Mouse (Mus musculus) ES-Bruce4 (cell line): Measurements from ENCODE around the gene Krtap15. TPM values are rescaled to one million over a fixed set of nuclear protein-coding genes. Genes with fewer than 3 reads are reported as not detected.

Experiments
- H3K27ac ChIP-seq: 2 replicates; pipeline ENCODE4 v1.5.1; 2012; ENCODE audit warnings: low read length, inconsistent platforms; ENCODE audit not compliant: insufficient read depth
- H3K27me3 ChIP-seq: 2 replicates; pipeline ENCODE4 v1.6.1; 2012; ENCODE audit warnings: mild to moderate bottlenecking, low read length, inconsistent platforms; ENCODE audit not compliant: control insufficient read depth, poor library complexity, insufficient read depth, severe bottlenecking
- H3K36me3 ChIP-seq: 2 replicates; pipeline ENCODE4 v1.6.1; 2012; ENCODE audit warnings: inconsistent platforms, mild to moderate bottlenecking, low read length, moderate library complexity; ENCODE audit not compliant: control insufficient read depth, poor library complexity, insufficient read depth, severe bottlenecking
- H3K4me1 ChIP-seq: one replicate; pipeline ENCODE4 v1.8.1; 2011; ENCODE audit warnings: low read length; ENCODE audit not compliant: control insufficient read depth, insufficient read depth
- H3K4me3 ChIP-seq: 2 replicates; pipeline ENCODE4 v1.5.1; 2011; ENCODE audit warnings: low read depth, mild to moderate bottlenecking, low read length
- H3K9ac ChIP-seq: 2 replicates; pipeline ENCODE4 v1.6.1; 2012; ENCODE audit warnings: low read depth, mild to moderate bottlenecking, inconsistent platforms; ENCODE audit not compliant: poor library complexity, severe bottlenecking
- H3K9me3 ChIP-seq: replicated peaks from 2 replicates; pipeline ENCODE4 v1.6.1; 2012; ENCODE audit warnings: mild to moderate bottlenecking, low read length, inconsistent platforms; ENCODE audit not compliant: control insufficient read depth, poor library complexity, insufficient read depth, severe bottlenecking
- CTCF ChIP-seq: IDR thresholded peaks from one replicate; pipeline ENCODE4 v1.8.1; 2011; ENCODE audit warnings: low read depth, low read length
- EP300 ChIP-seq: IDR thresholded peaks from 2 replicates; pipeline ENCODE4 v1.6.1; 2011; ENCODE audit warnings: low read depth, low read length; ENCODE audit not compliant: insufficient read depth
- POLR2A ChIP-seq: IDR thresholded peaks from one replicate; pipeline ENCODE4 v1.8.1; 2011; ENCODE audit warnings: low read length; ENCODE audit not compliant: insufficient read depth
- polyA plus RNA-seq: library from polyadenylated mRNA; stranded (reverse); fragments of >200 nt; gene quantifications from 2 replicates; pipeline ENCODE4 v1.2.4, GENCODE M21; 2011; ENCODE audit warnings: low read depth; ENCODE audit not compliant: missing spikeins, insufficient read depth, insufficient read length

The Krtap15 gene
- polyA plus RNA-seq, result not detected in 2 replicates

DNA sequence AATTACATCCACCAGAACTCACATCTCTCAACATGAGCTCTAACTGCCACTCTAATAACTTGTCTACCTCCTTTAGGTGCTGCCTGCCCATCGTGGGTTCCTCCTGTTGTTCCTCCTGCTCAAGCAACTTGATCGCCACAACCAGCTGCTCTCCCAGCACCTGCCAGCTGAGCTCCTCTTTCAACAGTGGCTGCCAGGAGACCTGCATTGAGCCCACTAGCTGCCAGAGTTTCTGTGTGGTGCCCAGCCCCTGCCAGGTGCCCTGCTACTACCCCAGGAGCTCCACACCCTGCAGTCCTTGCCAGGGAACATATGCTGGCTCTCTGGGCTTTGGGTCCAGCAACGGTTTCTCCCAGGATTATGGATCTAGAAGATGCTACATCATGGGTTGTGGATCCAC, at the start of gene Krtap15:
Gene Krtap15 (plus strand): TSS at position 150 of the 400 bp plus-strand sequence.
- H3K9ac ChIP-seq, result no peak within 1 kb of the TSS
- no peaks in the 10 kb centered on the region for H3K36me3 ChIP-seq
- TF ChIP-seq POLR2A, result no peak
- TF ChIP-seq CTCF, result no peak
- TF ChIP-seq EP300, result no peak
- H3K4me3 ChIP-seq, result no peak within 1 kb of the TSS
- H3K27ac ChIP-seq, result no peak within 1 kb of the TSS
- peaks cover 1% of the 10 kb centered on the region for H3K4me1 ChIP-seq
- H3K27me3 ChIP-seq, result no peaks in the 10 kb centered on the region
- H3K9me3 ChIP-seq, result no peaks in the 10 kb centered on the region

DNA sequence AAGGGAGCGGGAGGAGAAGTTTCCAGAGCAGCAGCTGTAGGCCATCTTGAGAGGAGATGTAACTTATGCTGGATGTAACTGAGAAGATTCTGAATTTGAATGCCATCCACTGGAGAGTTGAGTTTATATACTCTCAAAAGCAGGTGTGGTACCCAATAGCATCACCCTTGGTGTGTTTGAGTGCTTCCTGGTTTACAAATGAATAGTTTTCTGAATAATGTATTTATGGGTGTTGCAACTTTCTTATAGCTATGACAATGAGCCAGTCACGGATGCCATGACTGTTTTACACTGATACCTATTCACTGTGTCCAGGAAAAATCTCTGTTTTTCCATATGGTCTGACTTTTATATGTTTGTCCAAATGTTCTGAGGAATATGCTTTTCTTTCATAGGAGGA, 45.9 kb upstream of the Krtap15 start, which contains the start of gene 2310057N15Rik:
Gene 2310057N15Rik (minus strand): TSS at position 101 of the 400 bp plus-strand sequence.
- Histone ChIP-seq H3K27ac (no peak within 1 kb of the TSS), H3K4me3 (no peak within 1 kb of the TSS), H3K27me3 (no peaks in the 10 kb centered on the region), H3K9me3 (no peaks in the 10 kb centered on the region), H3K4me1 (no peaks in the 10 kb centered on the region), H3K36me3 (no peaks in the 10 kb centered on the region), H3K9ac (no peak within 1 kb of the TSS)
- TF ChIP-seq EP300 (no peak), CTCF (no peak), POLR2A (no peak)

DNA sequence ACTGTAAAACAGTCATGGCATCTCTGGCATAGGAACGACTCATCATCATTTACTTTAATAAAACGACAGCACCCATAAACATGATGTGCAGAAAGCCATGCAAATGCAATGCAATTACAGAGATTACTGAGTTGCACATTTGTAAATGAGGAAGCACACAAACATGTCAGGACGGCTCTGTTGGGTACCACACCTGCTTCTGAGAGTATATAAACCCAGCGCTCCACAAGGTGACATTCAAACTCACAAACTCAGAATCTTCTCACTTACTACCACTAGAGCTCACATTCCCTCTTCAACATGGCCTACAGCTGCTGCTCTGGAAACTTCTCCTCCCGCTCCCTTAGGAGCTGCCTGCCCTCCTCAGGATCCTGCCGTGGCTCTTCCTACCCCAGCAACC, 42.4 kb upstream of the Krtap15 start, which contains the start of gene Gm5965:
Gene Gm5965 (plus strand): TSS at position 301 of the 400 bp plus-strand sequence.
- H3K27me3 ChIP-seq, result no peaks in the 10 kb centered on the region; the same call in 1 of the 2 replicates
- no peak within 1 kb of the TSS for H3K9ac ChIP-seq
- H3K4me1 ChIP-seq, result no peaks in the 10 kb centered on the region
- H3K4me3 ChIP-seq, result no peak within 1 kb of the TSS
- H3K36me3 ChIP-seq, result no peaks in the 10 kb centered on the region
- H3K27ac ChIP-seq, result no peak within 1 kb of the TSS
- TF ChIP-seq POLR2A, result no peak
- TF ChIP-seq EP300, result no peak
- TF ChIP-seq CTCF, result no peak
- H3K9me3 ChIP-seq, result no peaks in the 10 kb centered on the region

DNA sequence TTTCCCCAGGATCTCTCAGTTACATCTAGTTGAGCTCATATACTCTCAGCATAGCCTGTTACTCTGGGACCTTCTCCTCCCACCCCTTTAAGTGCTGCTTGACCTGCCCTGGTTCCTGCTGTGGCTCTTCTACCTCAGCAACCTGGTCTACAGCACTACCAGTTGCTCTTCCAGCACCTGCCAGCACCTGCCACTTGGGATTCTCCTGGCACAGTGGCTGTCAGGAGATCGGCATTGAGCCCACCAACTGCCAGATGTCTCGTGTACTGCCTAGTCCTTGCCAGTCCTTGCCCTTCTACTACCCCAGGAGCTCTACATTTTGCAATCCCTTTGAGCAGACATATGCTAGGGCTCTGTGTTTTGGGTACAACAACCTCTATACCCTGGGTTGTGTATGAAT, 33.2 kb upstream of the Krtap15 start:
- Histone ChIP-seq H3K36me3 (no peaks in the 10 kb centered on the region), H3K4me1 (no peaks in the 10 kb centered on the region), H3K9me3 (no peaks in the 10 kb centered on the region; the same call in 1 of the 2 replicates), H3K4me3 (no peak overlapping the region), H3K27ac (no peak overlapping the region), H3K27me3 (no peaks in the 10 kb centered on the region), H3K9ac (no peak overlapping the region)
- no peak for TF ChIP-seq EP300
- no peak for TF ChIP-seq POLR2A
- TF ChIP-seq CTCF, result no peak

DNA sequence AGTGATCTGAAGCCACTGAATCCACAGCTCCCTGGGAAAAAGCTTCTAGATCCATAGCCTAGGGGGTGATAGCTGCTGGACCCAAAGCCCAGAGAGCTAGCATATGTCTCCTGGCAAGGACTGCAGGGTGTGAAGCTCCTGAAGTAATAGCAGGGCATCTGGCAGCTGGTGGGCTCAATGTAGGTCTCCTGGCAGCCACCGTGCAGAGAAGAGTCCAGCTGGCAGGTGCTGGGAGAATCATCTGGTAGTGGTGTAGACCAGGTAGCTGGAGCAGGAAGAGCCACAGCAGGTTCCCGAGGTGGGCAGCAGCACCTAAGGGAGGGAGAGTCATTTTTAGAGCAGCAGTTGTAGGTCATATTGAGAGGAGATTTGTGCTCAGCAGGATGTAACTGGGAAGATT, 8.2 kb upstream of the Krtap15 start, which contains the start of gene Gm20741:
Gene Gm20741 (minus strand): TSS at position 394 of the 400 bp plus-strand sequence.
- Histone ChIP-seq H3K27ac (no peak within 1 kb of the TSS), H3K27me3 (no peaks in the 10 kb centered on the region), H3K36me3 (no peaks in the 10 kb centered on the region), H3K9ac (no peak within 1 kb of the TSS), H3K9me3 (peaks cover 2% of the 10 kb centered on the region; the same call in 1 of the 2 replicates), H3K4me1 (no peaks in the 10 kb centered on the region), H3K4me3 (no peak within 1 kb of the TSS)
- TF ChIP-seq CTCF, result no peak
- TF ChIP-seq EP300, result no peak
- no peak for TF ChIP-seq POLR2A

DNA sequence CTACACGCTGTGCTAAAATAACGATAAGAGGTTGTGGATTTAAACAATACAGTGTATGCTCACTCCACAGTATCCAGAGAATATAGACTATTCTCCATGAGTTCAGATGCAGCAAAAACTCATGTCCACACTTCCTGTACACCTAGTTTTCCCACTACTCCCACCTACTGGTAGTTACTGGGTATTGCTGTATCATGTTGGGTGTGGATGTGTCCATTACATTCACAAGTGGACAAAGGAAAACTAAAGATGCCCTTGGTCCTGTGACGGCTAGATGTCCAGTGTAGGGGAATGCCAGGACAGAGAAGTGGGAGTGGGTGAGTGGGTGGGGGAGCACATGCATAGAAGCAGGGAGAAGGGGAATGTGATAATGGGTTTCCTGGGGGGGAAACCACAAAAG, 3.7 kb downstream of the Krtap15 start:
- Histone ChIP-seq H3K27ac (no peak overlapping the region), H3K4me3 (no peak overlapping the region), H3K4me1 (peaks cover 1% of the 10 kb centered on the region), H3K36me3 (no peaks in the 10 kb centered on the region), H3K27me3 (no peaks in the 10 kb centered on the region), H3K9ac (no peak overlapping the region), H3K9me3 (no peaks in the 10 kb centered on the region)
- TF ChIP-seq POLR2A (no peak), EP300 (no peak), CTCF (no peak)
